Mouse (Mus musculus) kidney, adult 2 months (tissue): ENCODE data around the gene Zcwpw1. TPM values are rescaled to one million over a fixed set of nuclear protein-coding genes. Genes with fewer than 3 reads are reported as not detected.

ENCODE experiments used
- DNase-seq: peaks from one replicate; pipeline ENCODE4 v3.0.0; 2021
- H3K27ac ChIP-seq: fragments of 200-500 bp; 2 replicates; pipeline ENCODE4 v1.5.1; 2012; ENCODE audit warnings: low read depth, low read length, control low read depth, inconsistent platforms; ENCODE audit not compliant: insufficient read depth
- H3K27me3 ChIP-seq: fragments of 200-500 bp; replicated peaks from 2 replicates; pipeline ENCODE4 v1.6.1; 2012; ENCODE audit warnings: mild to moderate bottlenecking, moderate library complexity, low read length, inconsistent platforms; ENCODE audit not compliant: control insufficient read depth, insufficient read depth
- H3K36me3 ChIP-seq: fragments of 200-500 bp; 2 replicates; pipeline ENCODE4 v1.6.1; 2012; ENCODE audit warnings: mild to moderate bottlenecking, moderate library complexity, low read length, inconsistent platforms; ENCODE audit not compliant: control insufficient read depth, insufficient read depth
- H3K4me1 ChIP-seq: fragments of 200-500 bp; 2 replicates; pipeline ENCODE4 v1.6.1; 2011; ENCODE audit warnings: low read length; ENCODE audit not compliant: control insufficient read depth, insufficient read depth
- H3K4me3 ChIP-seq: fragments of 200-500 bp; 2 replicates; pipeline ENCODE4 v1.5.1; 2011; ENCODE audit warnings: mild to moderate bottlenecking, low read depth, low read length, control low read depth; ENCODE audit not compliant: insufficient read depth
- CTCF ChIP-seq: fragments of 200-500 bp; conservative IDR thresholded peaks from 2 replicates; pipeline ENCODE4 v1.5.1; 2011; ENCODE audit warnings: low read depth, mild to moderate bottlenecking, control low read depth, low read length, moderate library complexity, mixed read lengths; ENCODE audit not compliant: insufficient read depth, insufficient read length
- POLR2A ChIP-seq: fragments of 200-500 bp; IDR thresholded peaks from one replicate; pipeline ENCODE4 v1.6.1; 2011; ENCODE audit warnings: low read depth, low read length, control low read depth
- whole genome bisulfite sequencing: fragments of 180-500 bp; shearing (Covaris S2); methylation state at CpG from one replicate; pipeline ENCODE4 v1.1.7; 2018; 5-methylcytosine and 5-hydroxymethylcytosine counted together
- polyA plus RNA-seq: library from polyadenylated mRNA; depleted of rRNA; stranded (reverse); fragments of >200 nt; gene quantifications from 2 replicates; pipeline ENCODE4 v1.2.3, GENCODE M21; 2012; rRNA removed

Zcwpw1 gene
- 1.6 and 2.5 TPM in 2 replicates for polyA plus RNA-seq

DNA sequence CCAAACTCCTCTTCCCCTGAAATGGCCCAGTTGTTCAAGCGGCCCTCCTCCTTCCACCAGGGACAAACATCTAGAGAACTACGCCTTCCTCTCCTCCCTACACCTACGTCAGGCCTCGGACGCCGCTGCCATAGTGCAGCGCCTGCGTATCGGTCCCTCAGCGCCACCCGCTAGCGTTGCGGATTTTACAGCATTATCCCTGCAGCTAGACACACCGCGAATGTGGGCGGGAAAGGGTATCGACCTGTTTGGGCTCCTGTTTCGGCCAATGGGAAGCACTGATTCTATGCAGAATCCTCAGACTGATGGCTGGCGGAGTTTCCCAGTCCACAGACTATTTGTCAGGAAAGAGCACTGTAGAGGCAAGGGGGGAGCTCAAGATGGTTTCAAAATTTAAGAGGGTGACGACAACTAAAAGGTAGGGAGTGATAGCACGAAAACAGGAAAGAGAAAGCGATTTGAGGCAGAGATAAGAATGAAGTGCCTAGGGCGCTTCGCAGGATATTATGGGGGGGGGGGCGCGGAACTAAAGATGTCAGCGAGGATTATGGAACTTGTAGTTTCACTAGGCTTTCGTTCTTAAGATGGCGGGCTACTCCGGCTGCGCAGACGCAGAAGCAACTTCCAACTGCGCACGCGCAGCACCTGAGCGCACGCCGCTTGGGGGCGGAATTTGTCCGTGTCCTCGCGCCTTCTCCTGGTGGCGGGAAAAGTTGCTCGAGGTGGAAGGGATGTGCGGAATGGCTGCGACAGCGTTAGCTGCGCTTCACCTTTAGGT lies at the start of gene Zcwpw1, which contains the start of gene Mepce:
Gene Zcwpw1 (plus strand): TSS at position 648 of the 778 bp plus-strand sequence.
Gene Mepce (minus strand): TSS at position 505 of the 778 bp plus-strand sequence.
- Histone ChIP-seq H3K27ac (peak within 1 kb of the TSS; percentile 94), H3K4me3 (peak within 1 kb of the TSS; percentile 78), H3K4me1 (peaks cover 16% of the 10 kb centered on the region), H3K36me3 (no peaks in the 10 kb centered on the region; the same call in 1 of the 2 replicates), H3K27me3 (no peaks in the 10 kb centered on the region)
- peak; percentile 97 for DNase-seq
- WGBS: 1% methylated on average over 48 of the region's 48 CpGs
- TF ChIP-seq POLR2A: peak; percentile 56
- peak; percentile 77 for TF ChIP-seq CTCF

GRCm38 (mm10) chr5:137738516-137738915 lies 49.1 kb upstream of the Zcwpw1 start:
- Histone ChIP-seq H3K27me3 (no peaks in the 10 kb centered on the region), H3K4me1 (0 out of 2 replicates have a peak, but pooled peaks cover 3% of the 10 kb centered on the region), H3K4me3 (no peak overlapping the region), H3K36me3 (no peaks in the 10 kb centered on the region), H3K27ac (no peak overlapping the region)
- no peak for DNase-seq
- WGBS: 55% methylated on average over 5 of the region's 5 CpGs
- TF ChIP-seq POLR2A: no peak
- TF ChIP-seq CTCF: 0 out of 2 replicates have a peak, but pooled peaks have one; percentile 23

- H3K27ac ChIP-seq: no peak overlapping the region
- no peak for TF ChIP-seq CTCF
- no peak for TF ChIP-seq POLR2A
- no peak overlapping the region for H3K4me3 ChIP-seq
- no peak for DNase-seq
- H3K36me3 ChIP-seq: no peaks in the 10 kb centered on the region
- H3K27me3 ChIP-seq: no peaks in the 10 kb centered on the region
- WGBS: 87% methylated on average over 9 of the region's 9 CpGs
- 0 out of 2 replicates have a peak, but pooled peaks cover 3% of the 10 kb centered on the region for H3K4me1 ChIP-seq
These were observed 48.1 kb upstream of the Zcwpw1 start for GRCm38 (mm10) chr5:137739471-137739870.

- Histone ChIP-seq H3K36me3 (no peaks in the 10 kb centered on the region), H3K27ac (no peak overlapping the region), H3K27me3 (no peaks in the 10 kb centered on the region), H3K4me3 (peak overlapping the region; percentile 71), H3K4me1 (0 out of 2 replicates have a peak, but pooled peaks cover 3% of the 10 kb centered on the region)
- 40% methylated on average over 11 of the region's 11 CpGs for WGBS
- DNase-seq: no peak
- TF ChIP-seq CTCF (no peak), POLR2A (no peak)
These were observed 47.1 kb upstream of the Zcwpw1 start for GRCm38 (mm10) chr5:137740506-137740905.

DNA sequence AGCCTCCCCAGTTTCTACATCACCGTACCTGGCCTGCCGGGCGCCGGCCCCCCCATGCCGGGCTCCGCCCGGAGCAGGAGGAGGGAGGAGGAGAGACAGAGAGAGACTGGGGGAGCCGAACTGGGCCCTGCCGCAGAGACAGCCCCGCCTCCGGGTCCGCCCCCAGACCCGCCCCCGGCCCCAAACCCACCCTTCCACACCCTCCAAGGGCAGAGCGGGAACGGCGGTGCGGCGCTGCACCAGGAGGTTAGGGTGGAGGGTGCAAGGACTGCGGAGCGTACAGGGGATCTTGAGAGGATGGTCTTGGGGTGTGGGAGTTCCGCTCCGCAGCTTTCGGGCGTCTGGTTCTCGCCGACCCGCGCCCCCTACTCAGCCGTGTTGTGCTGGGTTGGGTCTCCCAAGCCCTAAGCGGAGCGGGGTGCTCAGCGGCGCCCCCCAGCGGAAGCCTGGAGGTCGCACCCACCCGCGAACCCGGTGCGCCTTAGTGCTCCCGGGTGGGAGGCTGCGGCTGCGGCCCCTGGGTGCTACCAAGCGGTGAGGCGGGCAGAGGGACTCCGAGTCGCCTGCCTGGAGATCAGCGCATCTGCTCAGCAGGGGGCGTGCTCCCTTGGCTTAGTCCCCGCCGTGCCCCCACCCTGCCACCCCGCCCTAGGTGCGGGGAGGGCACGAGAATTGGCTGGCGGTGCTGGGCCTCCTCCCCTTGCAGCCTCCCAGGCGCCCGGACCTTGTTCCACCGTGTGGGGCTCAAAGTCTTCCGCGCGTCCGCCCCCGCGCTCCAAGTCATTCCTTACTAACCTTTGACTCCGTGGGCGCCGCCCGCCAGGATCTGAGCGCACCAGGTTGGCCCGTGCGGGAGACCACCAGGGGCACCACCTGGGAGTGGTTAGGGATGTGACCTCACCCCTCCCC lies 46.3 kb upstream of the Zcwpw1 start, which contains the start of gene Nyap1:
Gene Nyap1 (minus strand): TSS at position 585 of the 909 bp plus-strand sequence.
- WGBS: 1% methylated on average over 66 of the region's 71 CpGs
- Histone ChIP-seq H3K27ac (peak within 1 kb of the TSS; percentile 64), H3K36me3 (no peaks in the 10 kb centered on the region), H3K4me1 (0 out of 2 replicates have a peak, but pooled peaks cover 3% of the 10 kb centered on the region), H3K27me3 (no peaks in the 10 kb centered on the region), H3K4me3 (peak within 1 kb of the TSS; percentile 71)
- peak; percentile 32 for TF ChIP-seq POLR2A
- peak; percentile 36 for TF ChIP-seq CTCF
- DNase-seq: peak; percentile 93

DNA sequence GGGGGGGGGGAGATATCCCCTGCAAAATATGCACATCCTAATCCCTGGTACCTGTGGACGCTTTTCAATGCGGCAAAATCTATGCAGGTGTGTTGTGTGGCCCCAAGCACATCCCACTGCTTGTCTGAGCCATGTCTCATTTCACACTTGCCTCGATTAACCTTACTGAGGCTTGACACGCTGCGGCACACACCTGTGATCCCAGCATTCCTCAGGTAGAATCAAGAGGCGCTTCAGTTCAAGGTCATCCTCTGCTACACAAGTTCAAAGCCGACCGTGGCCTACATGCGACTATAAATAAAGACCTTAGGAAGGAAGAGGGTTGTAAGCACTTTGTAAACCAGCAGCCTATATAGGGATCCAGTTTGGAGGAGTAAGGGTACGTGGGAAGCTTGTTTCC lies 45.5 kb upstream of the Zcwpw1 start:
- Histone ChIP-seq H3K27ac (no peak overlapping the region), H3K4me1 (0 out of 2 replicates have a peak, but pooled peaks cover 3% of the 10 kb centered on the region), H3K27me3 (no peaks in the 10 kb centered on the region), H3K36me3 (no peaks in the 10 kb centered on the region), H3K4me3 (no peak overlapping the region)
- DNase-seq: no peak
- 52% methylated on average over 10 of the region's 10 CpGs for WGBS
- no peak for TF ChIP-seq POLR2A
- TF ChIP-seq CTCF: no peak
